Mouse (Mus musculus) heart, adult 9 months (tissue): ENCODE data around the gene Aqp3.
A peak's percentile ranks its signal among the peaks of the same experiment; 100 is the strongest.

Source experiments
- DNase-seq, 2 experiments: peaks; one replicate each; pipeline ENCODE4 v3.0.0; 2022; ENCODE audit warnings: low spot score in 2 of 2

Aqp3 gene

GRCm38 (mm10) chr4:41097871-41098576 lies at the start of gene Aqp3:
Aqp3 (minus strand) TSS chr4:41098183.
- no peak for DNase-seq

- DNase-seq = no peak
Measured at GRCm38 (mm10) chr4:41142601-41143000, 44.6 kb upstream of the Aqp3 start.

GRCm38 (mm10) chr4:41140174-41140875 lies 42.3 kb upstream of the Aqp3 start:
- no peak for DNase-seq

GRCm38 (mm10) chr4:41136811-41137210 lies 38.8 kb upstream of the Aqp3 start:
- DNase-seq = no peak

- peak; percentile 58 to 63 for DNase-seq
Measured at GRCm38 (mm10) chr4:41136454-41136805, 38.4 kb upstream of the Aqp3 start.

- peak; percentile 64 to 68 for DNase-seq
Measured at GRCm38 (mm10) chr4:41135711-41136453, 37.9 kb upstream of the Aqp3 start, which contains the start of gene Ube2r2. Ube2r2 (plus strand) TSS chr4:41135743.

GRCm38 (mm10) chr4:41134935-41135710 lies 37.1 kb upstream of the Aqp3 start:
- peak; percentile 83 to 84 for DNase-seq

- DNase-seq = no peak
Measured at GRCm38 (mm10) chr4:41133529-41134291, 35.7 kb upstream of the Aqp3 start.

- no peak for DNase-seq
Measured at GRCm38 (mm10) chr4:41132471-41132870, 34.5 kb upstream of the Aqp3 start.

GRCm38 (mm10) chr4:41129836-41130235 lies 31.9 kb upstream of the Aqp3 start:
- DNase-seq = no peak

- DNase-seq = peak; percentile 50 to 54
Measured at GRCm38 (mm10) chr4:41129406-41129805, 31.4 kb upstream of the Aqp3 start.

- peak; percentile 99 for DNase-seq
Measured at GRCm38 (mm10) chr4:41124180-41124951, 26.4 kb upstream of the Aqp3 start, which contains the start of gene Nol6. Nol6 (minus strand) TSS chr4:41124455.

- peak in 1 of 2 experiments; percentile 27 for DNase-seq
Measured at GRCm38 (mm10) chr4:41118706-41119292, 20.8 kb upstream of the Aqp3 start.

- DNase-seq = no peak
Measured at GRCm38 (mm10) chr4:41116817-41117216, 18.8 kb upstream of the Aqp3 start.

- no peak for DNase-seq
Measured at GRCm38 (mm10) chr4:41115793-41116192, 17.8 kb upstream of the Aqp3 start.

GRCm38 (mm10) chr4:41115074-41115473 lies 17.1 kb upstream of the Aqp3 start:
- DNase-seq = no peak

GRCm38 (mm10) chr4:41114358-41115070 lies 16.5 kb upstream of the Aqp3 start:
- no peak for DNase-seq

GRCm38 (mm10) chr4:41108717-41109425 lies 10.9 kb upstream of the Aqp3 start:
- DNase-seq = no peak
